Mouse (Mus musculus) C2C12 (cell line): ENCODE measurements at regions not wholly inside any gene's neighbourhood (a gene's known extent, or its start where the extent isn't known, plus 50 kb on each side); places are given as distances from the start of the nearest gene placed in this dataset.

Source experiments
- CEBPB ChIP-seq: IDR thresholded peaks from one replicate; pipeline ENCODE4 v1.6.1; 2011; ENCODE audit warnings: low read depth, mild to moderate bottlenecking, control low read depth, moderate library complexity
- CTCF ChIP-seq: IDR thresholded peaks from one replicate; pipeline ENCODE4 v1.5.1; 2011; ENCODE audit not compliant: control insufficient read depth, insufficient read depth, insufficient read length
- USF1 ChIP-seq: IDR thresholded peaks from one replicate; pipeline ENCODE4 v1.6.1; 2011; ENCODE audit warnings: low read depth, mild to moderate bottlenecking, control low read depth, moderate library complexity

- TF ChIP-seq CTCF: no peak
- no peak for TF ChIP-seq USF1
- TF ChIP-seq CEBPB: no peak
Observed at GRCm38 (mm10) chr10:57313799-57314198, 172.4 kb upstream of the Hsf2 start.
